Mouse (Mus musculus) hematopoietic stem cell, adult 5-6 weeks (primary cell): ENCODE results near the gene Amt. TPM values are rescaled to one million over a fixed set of nuclear protein-coding genes. Genes with fewer than 3 reads are reported as not detected.
"Not testable (repeated sequence)": the region's sequence is repeated elsewhere in the genome, so short reads cannot be mapped to it uniquely, and the experiment has no call there.

ENCODE experiments used
- ATAC-seq, 2 experiments: fragments of 125-278 bp in 1 of 2; replicated peaks in 1 of 2; 2 replicates each; pipeline ENCODE4 v1.8.0; 2016 to 2017; ENCODE audit warnings: inconsistent platforms in 2 of 2, mild to moderate bottlenecking in 2 of 2, moderate number of reproducible peaks in 2 of 2, low read depth in 1 of 2, moderate TSS enrichment in 1 of 2; ENCODE audit not compliant: low FRiP score in 2 of 2, poor library complexity in 2 of 2, severe bottlenecking in 2 of 2, insufficient read depth in 1 of 2, low TSS enrichment in 1 of 2
- total RNA-seq: library from RNA; stranded (forward); fragments of 172-1452, 232-1000 nt; gene quantifications from 2 replicates; pipeline ENCODE4 v1.2.3, GENCODE M21; 2017

The Amt gene
- total RNA-seq, 1 experiment from 2014 or later, result 1.6 TPM

DNA sequence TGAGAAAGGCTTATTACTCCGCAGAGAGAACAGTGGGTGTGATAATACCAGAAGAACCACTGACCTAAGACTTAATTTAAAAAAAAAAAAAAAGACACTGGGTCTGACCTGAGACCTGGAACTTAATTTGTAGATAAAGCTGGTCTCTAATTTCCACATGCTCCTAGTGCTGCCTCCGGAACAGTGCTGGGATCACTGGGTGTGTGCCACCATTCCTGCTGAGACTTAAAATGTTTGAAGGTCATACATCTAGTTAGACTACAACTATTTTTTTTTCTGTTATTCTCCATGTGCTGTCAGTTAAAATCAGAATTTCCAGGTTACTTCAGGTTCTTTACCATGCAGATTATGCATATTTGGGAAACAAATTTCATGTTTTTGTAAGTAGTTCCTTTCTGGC lies 11.5 kb downstream of the Amt start:
- no peak for ATAC-seq

DNA sequence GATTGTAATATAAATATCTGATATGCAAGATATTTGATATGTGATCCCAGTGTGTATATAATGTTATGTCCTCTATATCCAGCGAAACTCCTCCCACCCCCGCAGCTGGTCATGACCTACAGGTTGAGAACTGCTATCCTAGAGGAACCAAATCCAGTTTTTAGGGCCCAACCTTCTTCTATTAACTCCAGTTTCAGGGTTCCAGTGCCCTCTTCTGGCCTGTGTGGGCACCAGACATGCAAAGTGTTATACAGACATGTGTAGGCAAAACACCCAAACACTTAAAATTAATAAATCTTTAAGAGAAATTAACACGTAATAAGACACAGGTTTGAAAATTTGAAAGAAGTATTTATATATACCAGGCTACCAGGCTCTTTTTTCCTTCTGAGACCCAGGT lies 20.9 kb downstream of the Amt start:
- no peak for ATAC-seq

DNA sequence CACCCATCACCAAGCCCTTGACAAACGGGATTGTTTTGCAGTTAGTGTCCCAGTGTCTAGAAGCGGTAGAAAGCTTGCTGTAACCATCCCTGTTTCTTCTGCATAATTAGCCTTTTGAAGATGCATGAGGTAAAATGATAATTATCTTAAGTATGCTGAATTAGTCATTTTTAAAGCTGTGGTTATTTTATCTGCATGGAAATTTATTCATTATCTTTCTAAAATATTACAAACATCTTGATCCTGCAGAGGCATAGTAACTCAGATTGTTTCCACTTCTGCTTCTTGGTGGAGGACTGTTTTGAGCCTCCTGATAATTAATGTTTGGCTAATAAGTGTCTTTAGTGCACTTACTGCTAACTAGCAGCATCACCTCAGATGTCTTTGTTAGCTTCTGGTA lies 21.8 kb downstream of the Amt start:
- ATAC-seq, result no peak

GRCm38 (mm10) chr9:108322054-108322453 lies 25.4 kb downstream of the Amt start:
- not testable (repeated sequence) for ATAC-seq

GRCm38 (mm10) chr9:108324784-108325183 lies 28.1 kb downstream of the Amt start:
- ATAC-seq, result no peak

DNA sequence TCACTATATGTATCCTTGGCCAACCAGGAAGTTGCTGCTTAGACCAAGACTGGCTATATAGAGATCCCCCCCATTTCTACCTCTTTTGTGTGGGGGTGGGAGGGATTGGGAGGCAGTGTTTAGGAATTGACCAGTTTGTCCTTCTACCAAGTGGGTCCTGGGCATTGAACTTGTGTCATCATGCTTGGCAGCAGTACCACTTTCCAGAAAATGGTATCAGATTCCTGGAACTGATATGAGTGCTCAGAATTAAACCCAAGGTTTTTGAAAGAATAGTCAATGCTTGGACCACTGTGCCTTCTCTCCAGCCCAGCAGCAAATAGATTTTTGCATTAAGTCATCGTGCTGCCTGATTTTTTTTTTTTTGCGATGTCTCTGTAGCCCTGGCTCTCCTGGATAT lies 29.2 kb downstream of the Amt start:
- no peak for ATAC-seq

GRCm38 (mm10) chr9:108337848-108338550 lies 41.3 kb downstream of the Amt start:
- ATAC-seq, result no peak

- ATAC-seq, result no peak
Measured at GRCm38 (mm10) chr9:108338551-108338885, 41.9 kb downstream of the Amt start.

GRCm38 (mm10) chr9:108338886-108339781 lies 42.5 kb downstream of the Amt start, which contains the start of gene Gpx1:
Gene Gpx1, plus strand, starts transcription at chr9:108338903.
- ATAC-seq, result peak; percentile 83 to 87

DNA sequence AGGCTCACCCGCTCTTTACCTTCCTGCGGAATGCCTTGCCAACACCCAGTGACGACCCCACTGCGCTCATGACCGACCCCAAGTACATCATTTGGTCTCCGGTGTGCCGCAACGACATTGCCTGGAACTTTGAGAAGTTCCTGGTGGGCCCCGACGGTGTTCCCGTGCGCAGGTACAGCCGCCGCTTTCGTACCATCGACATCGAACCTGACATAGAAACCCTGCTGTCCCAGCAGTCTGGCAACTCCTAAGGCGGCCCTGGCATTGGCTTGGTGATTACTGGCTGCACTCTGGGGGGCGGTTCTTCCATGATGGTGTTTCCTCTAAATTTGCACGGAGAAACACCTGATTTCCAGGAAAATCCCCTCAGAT lies 43.2 kb downstream of the Amt start:
- no peak for ATAC-seq

- ATAC-seq, result peak; percentile 57 to 68
Measured at GRCm38 (mm10) chr9:108340258-108341138, 43.8 kb downstream of the Amt start.

- ATAC-seq, result no peak
Measured at GRCm38 (mm10) chr9:108341139-108341475, 44.5 kb downstream of the Amt start.

DNA sequence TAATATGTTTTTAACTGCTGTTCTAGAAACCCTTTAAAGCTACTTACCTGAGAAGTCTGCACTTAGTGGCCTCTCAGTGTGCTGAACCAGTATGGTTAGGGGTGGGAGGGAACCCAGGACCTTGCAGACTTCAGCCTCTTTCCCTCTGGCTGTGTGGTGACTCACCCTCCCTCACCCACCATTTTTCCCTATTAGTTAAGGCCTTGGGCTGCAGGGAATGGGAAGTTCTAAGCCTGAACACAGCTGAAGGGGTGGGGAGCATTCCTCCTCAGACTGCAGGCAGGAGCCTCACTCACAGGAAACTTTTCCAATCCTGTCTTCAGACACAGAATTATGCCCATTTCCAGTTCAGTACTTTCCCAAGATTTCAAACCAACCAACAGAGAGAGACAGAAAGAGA lies 45.1 kb downstream of the Amt start:
- no peak for ATAC-seq

- peak in 1 of 2 experiments; percentile 11; a peak in 1 of 4 replicates for ATAC-seq
Measured at GRCm38 (mm10) chr9:108342301-108342831, 45.7 kb downstream of the Amt start.

DNA sequence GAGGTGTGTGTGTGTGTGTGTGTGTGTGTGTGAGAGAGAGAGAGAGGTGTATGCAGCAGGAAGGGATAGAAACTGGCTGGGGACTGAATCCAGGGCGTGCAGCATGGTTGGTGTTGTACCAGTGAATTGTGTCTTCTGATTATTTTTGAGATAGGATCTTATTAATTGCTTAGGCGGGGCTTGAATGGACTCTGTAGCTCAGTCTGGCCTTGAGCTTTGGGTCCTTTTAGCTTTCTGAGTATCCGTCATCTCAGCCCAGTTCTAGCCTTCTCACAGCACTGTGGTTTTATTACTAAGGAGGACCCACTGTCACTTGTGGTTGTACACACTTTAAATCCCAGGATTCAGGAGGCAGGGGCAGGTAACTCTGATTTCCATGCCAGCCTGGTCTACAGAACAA lies 46.7 kb downstream of the Amt start:
- ATAC-seq, result no peak

- no peak for ATAC-seq
Measured at GRCm38 (mm10) chr9:108343835-108344234, 47.2 kb downstream of the Amt start.

- no peak for ATAC-seq
Measured at GRCm38 (mm10) chr9:108344471-108344870, 47.8 kb downstream of the Amt start.

GRCm38 (mm10) chr9:108347024-108347423 lies 50.4 kb downstream of the Amt start:
- ATAC-seq, result no peak
